Mouse (Mus musculus) adrenal gland, adult 10 weeks (tissue): ENCODE data around the gene Mroh8. TPM values are rescaled to one million over a fixed set of nuclear protein-coding genes. Genes with fewer than 3 reads are reported as not detected.

Source experiments
- polyA plus RNA-seq: library from polyadenylated mRNA; stranded (reverse); fragments of 350-450 nt; fragmentation: Illumina TruSeq; extraction: RNeasy Lipid Tissue Mini Kit (QIAGEN cat#74804); gene quantifications from one replicate; pipeline ENCODE4 v1.2.3, GENCODE M21; 2014; ENCODE audit warnings: low read depth, low replicate concordance

The Mroh8 gene
- not detected for polyA plus RNA-seq

DNA sequence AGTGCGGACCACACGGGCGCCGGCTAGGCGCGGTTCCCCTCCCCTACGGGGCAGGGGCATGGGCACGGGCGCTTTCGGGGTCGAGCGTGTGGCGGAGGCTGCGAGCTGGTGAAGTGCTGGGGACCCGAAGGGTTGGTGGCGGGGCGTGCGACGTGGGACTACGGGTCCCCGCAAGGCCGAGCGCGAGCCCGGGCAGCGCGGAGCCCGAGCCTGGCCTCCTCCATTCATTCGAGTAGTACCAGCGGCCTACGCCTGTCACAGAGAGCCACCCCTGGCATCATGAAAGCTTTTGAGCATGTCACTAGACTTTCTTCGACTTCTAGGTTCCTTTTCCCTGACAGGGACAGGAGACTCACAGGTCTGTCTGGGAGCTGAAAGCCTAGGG, at the start of gene Mroh8:
TSS of gene Mroh8 (minus strand) at position 134 of the 385 bp plus-strand sequence.

DNA sequence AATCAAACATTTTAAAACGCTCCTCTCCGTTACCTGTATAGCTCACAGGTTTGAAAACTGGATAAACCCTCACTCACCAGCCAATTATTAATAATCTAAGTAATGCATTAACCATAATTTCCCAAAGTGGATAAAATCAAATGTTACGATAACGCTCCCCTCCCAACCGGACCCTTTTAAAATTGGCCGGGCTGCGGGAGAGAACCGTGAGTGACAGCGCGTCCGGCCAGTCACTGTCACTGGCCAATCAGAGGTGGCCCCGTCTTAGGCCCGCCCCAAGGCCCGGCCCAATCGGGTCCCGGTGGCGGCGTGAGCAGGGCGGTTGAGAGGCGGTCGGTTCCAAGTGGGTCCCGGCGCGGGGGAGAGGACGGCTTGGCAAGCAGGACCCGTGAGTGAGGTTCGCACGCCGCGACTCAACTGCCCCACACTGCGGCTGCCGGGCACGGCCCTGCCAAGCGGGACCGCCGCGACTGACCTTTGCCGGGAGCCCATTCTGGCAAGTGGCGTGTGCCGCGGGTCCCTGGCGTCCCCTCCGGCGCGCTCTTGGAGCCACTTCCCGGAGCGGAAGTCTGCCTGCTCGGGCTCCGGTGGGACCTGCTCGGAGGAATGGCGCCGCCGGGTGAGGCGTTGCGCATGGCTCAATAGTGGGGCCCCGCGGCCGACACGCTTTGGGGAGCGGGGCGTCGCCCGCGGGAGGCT, 483 bp downstream of the Mroh8 start, which contains the start of gene Rpn2:
TSS of gene Rpn2 (plus strand) at position 301 of the 699 bp plus-strand sequence.

GRCm38 (mm10) chr2:157204366-157205218, 74.8 kb downstream of the Mroh8 start, which contains the start of gene Rbl1:
TSS of gene Rbl1 (minus strand) at chr2:157204534.

Other genes with a start within 250 kb of the Mroh8 start
- gene Soga1, start 200.3 kb downstream of the Mroh8 start, polyA plus RNA-seq = 2.6 TPM
- not detected for gene Tldc2, start 192.5 kb downstream of the Mroh8 start, polyA plus RNA-seq
- 74.7 TPM for gene Samhd1, start 144.3 kb downstream of the Mroh8 start, polyA plus RNA-seq
- 16.3 TPM for gene Rbl1, start 75.0 kb downstream of the Mroh8 start, polyA plus RNA-seq
- 286 TPM for gene Rpn2, start 532 bp downstream of the Mroh8 start, polyA plus RNA-seq
- not detected for gene Ghrh, start 68.0 kb upstream of the Mroh8 start, polyA plus RNA-seq
- gene Manbal, start 88.0 kb upstream of the Mroh8 start, polyA plus RNA-seq = 6.6 TPM
- gene Src, start 138.9 kb upstream of the Mroh8 start, polyA plus RNA-seq = 0.93 TPM